Mouse (Mus musculus): ENCODE data around the gene Thada. TPM values are rescaled to one million over a fixed set of nuclear protein-coding genes. Genes with fewer than 3 reads are reported as not detected.
"Not testable (repeated sequence)": the region's sequence is repeated elsewhere in the genome, so short reads cannot be mapped to it uniquely, and the experiment has no call there.

The Thada gene
- total RNA-seq, 2 experiments from 2014 or later, result 13.0 to 14.4 TPM

- no peak for DNase-seq (ENCODE audit: low spot score in 2 of 2)
These were observed 201.7 kb downstream of the Thada start for GRCm38 (mm10) chr17:84264305-84264704.

GRCm38 (mm10) chr17:84263591-84263990, 202.4 kb downstream of the Thada start:
- no peak for DNase-seq (ENCODE audit: low spot score in 2 of 2)

- no peak for DNase-seq (ENCODE audit: low spot score in 2 of 2)
These were observed 203.6 kb downstream of the Thada start for GRCm38 (mm10) chr17:84262325-84262979.

- DNase-seq (ENCODE audit: low spot score in 2 of 2), result no peak
These were observed 205.0 kb downstream of the Thada start for GRCm38 (mm10) chr17:84261010-84261409.

- no peak for DNase-seq (ENCODE audit: low spot score in 2 of 2)
These were observed 205.8 kb downstream of the Thada start for GRCm38 (mm10) chr17:84260226-84260625.

- peak; percentile 44 to 62 for DNase-seq (ENCODE audit: low spot score in 2 of 2)
These were observed 207.3 kb downstream of the Thada start for GRCm38 (mm10) chr17:84258638-84259261.

GRCm38 (mm10) chr17:84257927-84258532, 208.0 kb downstream of the Thada start:
- no peak for DNase-seq (ENCODE audit: low spot score in 2 of 2)

- peak in 1 of 2 experiments; percentile 22 for DNase-seq (ENCODE audit: low spot score in 2 of 2)
These were observed 209.7 kb downstream of the Thada start for GRCm38 (mm10) chr17:84256278-84256819.

- DNase-seq (ENCODE audit: low spot score in 2 of 2), result peak in 1 of 2 experiments; percentile 52
These were observed 210.2 kb downstream of the Thada start for GRCm38 (mm10) chr17:84255841-84256240.

- DNase-seq (ENCODE audit: low spot score in 2 of 2), result no peak
These were observed 214.6 kb downstream of the Thada start for GRCm38 (mm10) chr17:84251426-84251825.

- DNase-seq (ENCODE audit: low spot score in 2 of 2), result no peak
These were observed 221.7 kb downstream of the Thada start for GRCm38 (mm10) chr17:84244182-84244920.

GRCm38 (mm10) chr17:84243759-84244158, 222.2 kb downstream of the Thada start:
- DNase-seq (ENCODE audit: low spot score in 2 of 2), result no peak

- DNase-seq (ENCODE audit: low spot score in 2 of 2), result no peak
These were observed 224.6 kb downstream of the Thada start for GRCm38 (mm10) chr17:84241308-84241957.

- no peak for DNase-seq (ENCODE audit: low spot score in 2 of 2)
These were observed 226.2 kb downstream of the Thada start for GRCm38 (mm10) chr17:84239679-84240292.

- no peak for DNase-seq (ENCODE audit: low spot score in 2 of 2)
These were observed 227.8 kb downstream of the Thada start for GRCm38 (mm10) chr17:84238174-84238573.

GRCm38 (mm10) chr17:84236781-84237557, 229.0 kb downstream of the Thada start:
- DNase-seq (ENCODE audit: low spot score in 2 of 2), result no peak

GRCm38 (mm10) chr17:84235399-84235928, 230.5 kb downstream of the Thada start:
- DNase-seq (ENCODE audit: low spot score in 2 of 2), result no peak

GRCm38 (mm10) chr17:84234785-84235184, 231.2 kb downstream of the Thada start:
- DNase-seq (ENCODE audit: low spot score in 2 of 2), result not testable (repeated sequence)

- no peak for DNase-seq (ENCODE audit: low spot score in 2 of 2)
These were observed 232.2 kb downstream of the Thada start for GRCm38 (mm10) chr17:84233758-84234157.

All from layer of hippocampus, postnatal 14 days (tissue).